Mouse (Mus musculus) E14TG2a.4 (cell line): ENCODE measurements around the gene Saysd1.

ENCODE experiments used
- CTCF ChIP-seq: conservative IDR thresholded peaks from 2 replicates; pipeline ENCODE4 v1.5.1; 2014; ENCODE audit warnings: low read length
- NANOG ChIP-seq: IDR thresholded peaks from 2 replicates; pipeline ENCODE4 v1.6.1; 2014; ENCODE audit warnings: borderline replicate concordance, low read length, mixed read lengths
- POU5F1 ChIP-seq: IDR thresholded peaks from 2 replicates; pipeline ENCODE4 v1.6.1; 2014; ENCODE audit warnings: low read length, borderline replicate concordance

- TF ChIP-seq CTCF (no peak), POU5F1 (no peak), NANOG (no peak)
Observed at GRCm38 (mm10) chr14:20064771-20065170, 73.6 kb downstream of the Saysd1 start.
